In genomic region chr17:40242135-40242534, GRCm38 (mm10) we compare ENCODE assay signal across 28 mouse cellular contexts. TPM values are rescaled to one million over a fixed set of nuclear protein-coding genes. Genes with fewer than 3 reads are reported as not detected.
"Had no signal": no experiment of that assay in that cellular context is flagged by ENCODE, and none has a peak within 500 bp of the region (broad histone marks: within the 10 kb centered on the region; RNA-seq: fewer than 3 reads in every experiment).

TSS of gene Crisp3 (minus strand) at chr17:40242288.

- H3K36me3 ChIP-seq: kidney, embryonic 15.5 days; limb, embryonic 12.5 days; limb, embryonic 15.5 days; neural tube, embryonic 12.5 days; neural tube, embryonic 15.5 days had no signal

- DNase-seq: kidney, adult 11 months; kidney, adult 8-10 months; kidney, postnatal 10 days; kidney, postnatal 36 days; left cerebral cortex, postnatal 4 days; liver, postnatal 0 days; lung, embryonic 14.5 days; midbrain, embryonic 14.5 days; thymus, adult 2 months; thymus, postnatal 14 days had no signal

- H3K4me1 ChIP-seq: kidney, embryonic 15.5 days; limb, embryonic 12.5 days; limb, embryonic 15.5 days; neural tube, embryonic 12.5 days; neural tube, embryonic 15.5 days had no signal

- ATAC-seq: liver, postnatal 0 days; lung, postnatal 0 days had no signal

- H3K9me3 ChIP-seq: kidney, embryonic 15.5 days; limb, embryonic 12.5 days; limb, embryonic 15.5 days; megakaryocyte, embryonic 14.5 days; neural tube, embryonic 12.5 days; neural tube, embryonic 15.5 days had no signal

- H3K9ac ChIP-seq: kidney, embryonic 15.5 days; limb, embryonic 12.5 days; limb, embryonic 15.5 days; liver, embryonic 14.5 days; liver, postnatal 0 days; lung, embryonic 14.5 days; neural tube, embryonic 12.5 days; neural tube, embryonic 15.5 days had no signal

- H3K27ac ChIP-seq: kidney, embryonic 15.5 days; limb, embryonic 12.5 days; limb, embryonic 15.5 days; liver, embryonic 14.5 days; macrophage; neural tube, embryonic 12.5 days; neural tube, embryonic 15.5 days; stomach, postnatal 0 days had no signal

- H3K27me3 ChIP-seq: kidney, embryonic 15.5 days; limb, embryonic 12.5 days; limb, embryonic 15.5 days; megakaryocyte, embryonic 14.5 days; neural tube, embryonic 12.5 days; neural tube, embryonic 15.5 days had no signal

- H3K4me3 ChIP-seq: kidney, embryonic 15.5 days; limb, embryonic 12.5 days; limb, embryonic 15.5 days; megakaryocyte, embryonic 14.5 days; neural tube, embryonic 12.5 days; neural tube, embryonic 15.5 days had no signal

RNA-seq across cellular contexts. Expression of gene Crisp3, which starts in this region (rescaled TPM):
- total RNA-seq: layer of hippocampus, postnatal 14 days; left cerebral cortex, adult 8-10 months; left cerebral cortex, postnatal 14 days; left cerebral cortex, postnatal 4 days; midbrain, postnatal 0 days had no signal
- polyA plus RNA-seq: kidney, embryonic 15.5 days; limb, embryonic 12.5 days; limb, embryonic 15.5 days; liver, embryonic 11.5 days; liver, embryonic 14.5 days; liver, postnatal 0 days; lung, embryonic 14.5 days; lung, postnatal 0 days; macrophage; midbrain, embryonic 11.5 days; midbrain, embryonic 14.5 days; midbrain, postnatal 0 days; neural tube, embryonic 12.5 days; neural tube, embryonic 15.5 days; small intestine, adult 2 months; stomach, embryonic 14.5 days; stomach, postnatal 0 days; thymus, adult 2 months had no signal
